Mouse (Mus musculus) left cerebral cortex, adult 18-20 months (tissue): ENCODE data around the gene F5. TPM values are rescaled to one million over a fixed set of nuclear protein-coding genes. Genes with fewer than 3 reads are reported as not detected.

Source experiments
- total RNA-seq, 2 experiments: library from RNA; stranded (reverse); gene quantifications; 2 replicates each; pipeline ENCODE4 v1.2.3; 2021

F5 gene
- total RNA-seq, 2 experiments from 2014 or later, result 0.42 to 0.72 TPM

Other genes with a start within 250 kb of the F5 start
- gene Scyl3, start 222.7 kb upstream of the F5 start, total RNA-seq, result 10 to 100 TPM; 21.0 to 22.3 TPM
- 1 to 10 TPM in 1 of 2 experiments, under 1 TPM in 1; 0.91 to 1.0 TPM for gene BC055324, start 157.0 kb upstream of the F5 start, total RNA-seq
- 1 to 10 TPM; 5.4 to 5.7 TPM for gene Mettl18, start 156.9 kb upstream of the F5 start, total RNA-seq
- gene Sele, start 103.6 kb upstream of the F5 start, total RNA-seq, result under 1 TPM in 1 of 2 experiments, not detected in 1; 0.12 TPM
- gene Sell, start 89.9 kb upstream of the F5 start, total RNA-seq, result not detected
- not detected for gene Selp, start 36.6 kb upstream of the F5 start, total RNA-seq
- 10 to 100 TPM; 13.7 TPM for gene Slc19a2, start 97.2 kb downstream of the F5 start, total RNA-seq
- 10 to 100 TPM; 24.6 to 25.3 TPM for gene Ccdc181, start 123.7 kb downstream of the F5 start, total RNA-seq
- gene Nme7, start 152.3 kb downstream of the F5 start, total RNA-seq, result 10 to 100 TPM; 22.2 to 23.2 TPM
- gene Blzf1, start 155.7 kb downstream of the F5 start, total RNA-seq, result 10 to 100 TPM; 22.0 to 23.6 TPM